Mouse (Mus musculus) liver, postnatal 0 days (tissue): Measurements from ENCODE around the gene Pcgf3. TPM values are rescaled to one million over a fixed set of nuclear protein-coding genes. Genes with fewer than 3 reads are reported as not detected.

Experiments
- ATAC-seq: fragments of 200-750 bp; cut with Nextera tagmentation; 2 replicates; pipeline ENCODE4 v1.8.0; 2017; ENCODE audit warnings: mild to moderate bottlenecking, moderate library complexity
- DNase-seq: peaks from one replicate; pipeline ENCODE4 v3.0.0-alpha.2; 2016
- H3K27ac ChIP-seq: fragments of 300-500 bp; sonication (generic); 2 replicates; pipeline ENCODE4 v1.5.1; 2014; ENCODE audit warnings: antibody characterized with exemption, moderate library complexity, mild to moderate bottlenecking, low read depth
- H3K27me3 ChIP-seq: fragments of 300-500 bp; sonication (generic); 2 replicates; pipeline ENCODE4 v1.6.1; 2014; ENCODE audit warnings: low read length, control low read depth, mixed read lengths; ENCODE audit not compliant: insufficient read depth
- H3K36me3 ChIP-seq: fragments of 300-500 bp; sonication (generic); replicated peaks from 2 replicates; pipeline ENCODE4 v1.6.1; 2014; ENCODE audit warnings: mild to moderate bottlenecking, control low read depth, low read length, moderate library complexity, mixed read lengths; ENCODE audit not compliant: insufficient read depth
- H3K4me1 ChIP-seq: fragments of 300-500 bp; sonication (generic); 2 replicates; pipeline ENCODE4 v1.6.1; 2014; ENCODE audit warnings: antibody characterized with exemption, mild to moderate bottlenecking, control low read depth; ENCODE audit not compliant: insufficient read depth
- H3K4me2 ChIP-seq: fragments of 300-500 bp; sonication (generic); 2 replicates; pipeline ENCODE4 v1.6.1; 2014; ENCODE audit warnings: low read depth, mild to moderate bottlenecking, low read length, moderate library complexity, mixed read lengths
- H3K4me3 ChIP-seq: fragments of 300-500 bp; sonication (generic); 2 replicates; pipeline ENCODE4 v1.5.1; 2014; ENCODE audit warnings: low read depth, low read length
- H3K9ac ChIP-seq: fragments of 300-500 bp; sonication (generic); replicated peaks from 2 replicates; pipeline ENCODE4 v1.6.1; 2014; ENCODE audit warnings: mild to moderate bottlenecking, moderate library complexity
- H3K9me3 ChIP-seq: fragments of 300-500 bp; sonication (generic); 2 replicates; pipeline ENCODE4 v1.6.1; 2016; ENCODE audit warnings: mild to moderate bottlenecking, control low read depth, low read length, mixed read lengths
- CTCF ChIP-seq: sonication (generic); IDR thresholded peaks from 2 replicates; pipeline ENCODE4 v1.5.1; 2016; ENCODE audit warnings: antibody characterized with exemption, low read depth
- EP300 ChIP-seq: IDR thresholded peaks from 2 replicates; pipeline ENCODE4 v1.6.1; 2016; ENCODE audit warnings: antibody characterized with exemption, low read depth, mild to moderate bottlenecking
- WGBS: fragments of 180-500 bp; shearing (Covaris S2); extraction: QIAGEN DNeasy Blood & Tissue Kit; methylation state at CpG from one replicate; pipeline ENCODE4 v1.1.7; 2014; ENCODE audit not compliant: insufficient replicate concordance; 5-methylcytosine and 5-hydroxymethylcytosine counted together
- polyA plus RNA-seq: library from polyadenylated mRNA; unstranded; fragments of >200 nt; fragmentation: Nextera tagmentation; extraction: Ambion mirVana; gene quantifications from 2 replicates; pipeline ENCODE4 v1.2.1, GENCODE M21; 2015

Gene Pcgf3
- polyA plus RNA-seq = 3.8 and 5.0 TPM in 2 replicates

DNA sequence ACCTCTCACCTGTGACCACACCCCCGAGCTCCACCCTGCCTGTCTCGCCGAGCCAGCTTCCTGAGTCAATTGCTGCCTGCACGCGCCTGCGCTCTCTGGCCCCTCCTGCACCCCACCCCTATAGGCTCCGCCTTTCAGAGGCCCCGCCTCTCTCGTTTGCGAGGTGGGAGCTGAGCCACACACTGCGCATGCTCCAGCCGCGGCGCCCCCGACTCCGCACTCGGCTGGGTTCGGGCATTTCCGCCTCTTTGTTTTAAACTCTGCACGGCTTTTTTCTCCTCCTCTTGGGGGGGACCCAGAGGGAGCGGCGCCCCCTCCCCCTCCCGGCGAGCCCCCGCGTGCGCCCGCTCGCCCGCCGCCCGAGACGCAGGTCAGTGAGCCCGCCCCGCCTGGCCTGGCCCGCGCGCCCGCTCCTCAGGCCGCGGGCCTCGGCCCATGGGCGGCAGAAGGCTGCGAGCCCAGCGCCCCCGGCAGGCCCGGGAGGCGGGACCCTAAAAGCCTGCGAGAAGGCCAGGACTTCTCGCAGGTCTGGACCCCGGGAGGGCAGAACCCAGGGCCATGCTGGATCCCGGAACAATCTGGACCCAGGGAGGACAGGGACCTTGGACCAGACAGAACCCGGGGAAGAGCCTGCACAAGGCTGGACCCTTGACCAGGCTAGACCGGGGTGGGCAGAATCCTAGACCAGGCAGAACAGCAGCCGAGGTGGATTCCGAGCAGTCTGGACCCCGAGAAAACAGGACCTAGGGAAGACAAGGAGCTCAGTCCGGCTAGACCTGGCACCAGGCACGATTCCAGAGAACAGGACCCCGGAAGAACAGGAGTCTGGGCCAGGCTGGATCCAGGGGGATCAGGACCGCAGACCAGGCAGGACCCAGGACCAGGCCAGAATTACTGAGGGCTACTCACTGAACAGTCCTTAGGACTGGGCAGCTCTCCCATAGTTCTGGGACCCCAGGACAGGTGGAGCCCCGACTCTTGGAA lies at the start of gene Pcgf3:
Pcgf3 (plus strand) TSS at position 151 of the 984 bp plus-strand sequence.
- under 1% methylated on average over 54 of the region's 62 CpGs for WGBS
- TF ChIP-seq CTCF (no peak), EP300 (no peak)
- Histone ChIP-seq H3K9ac (peak within 1 kb of the TSS; percentile 99), H3K4me3 (peak within 1 kb of the TSS; percentile 98), H3K27ac (peak within 1 kb of the TSS; percentile 89), H3K27me3 (no peaks in the 10 kb centered on the region), H3K9me3 (no peaks in the 10 kb centered on the region), H3K4me2 (peak within 1 kb of the TSS; percentile 78), H3K4me1 (peaks cover 47% of the 10 kb centered on the region), H3K36me3 (0 out of 2 replicates have a peak, but pooled peaks cover under 1% of the 10 kb centered on the region)
- DNase-seq (peak; percentile 99), ATAC-seq (peak; percentile 96)

DNA sequence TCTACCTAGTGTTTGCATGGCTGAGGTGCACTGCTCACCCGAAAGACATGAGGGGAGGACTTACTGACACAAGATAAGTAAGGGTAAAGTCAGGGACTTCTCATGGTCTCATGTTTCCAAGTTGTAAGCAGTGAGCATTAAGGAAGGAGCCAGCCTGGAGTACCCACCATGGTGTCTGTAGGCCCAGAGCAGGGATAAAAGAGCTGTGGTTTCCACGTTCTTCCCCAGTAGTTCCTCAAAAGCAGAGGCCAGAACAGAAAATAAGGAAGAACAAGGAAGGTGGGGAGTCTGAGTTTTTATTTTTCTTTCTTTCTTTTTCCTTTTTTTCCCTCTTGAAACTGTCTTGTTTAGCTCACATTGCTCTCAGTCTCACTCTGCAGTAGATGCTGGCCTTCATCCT lies 46.3 kb upstream of the Pcgf3 start:
- TF ChIP-seq CTCF = no peak
- no peak for TF ChIP-seq EP300
- Histone ChIP-seq H3K4me3 (no peak overlapping the region), H3K4me1 (no peaks in the 10 kb centered on the region), H3K36me3 (no peaks in the 10 kb centered on the region), H3K9ac (no peak overlapping the region), H3K9me3 (no peaks in the 10 kb centered on the region), H3K27me3 (no peaks in the 10 kb centered on the region), H3K27ac (no peak overlapping the region), H3K4me2 (no peak overlapping the region)
- DNase-seq (no peak), ATAC-seq (no peak)
- 63% methylated on average over 2 of the region's 2 CpGs for WGBS

DNA sequence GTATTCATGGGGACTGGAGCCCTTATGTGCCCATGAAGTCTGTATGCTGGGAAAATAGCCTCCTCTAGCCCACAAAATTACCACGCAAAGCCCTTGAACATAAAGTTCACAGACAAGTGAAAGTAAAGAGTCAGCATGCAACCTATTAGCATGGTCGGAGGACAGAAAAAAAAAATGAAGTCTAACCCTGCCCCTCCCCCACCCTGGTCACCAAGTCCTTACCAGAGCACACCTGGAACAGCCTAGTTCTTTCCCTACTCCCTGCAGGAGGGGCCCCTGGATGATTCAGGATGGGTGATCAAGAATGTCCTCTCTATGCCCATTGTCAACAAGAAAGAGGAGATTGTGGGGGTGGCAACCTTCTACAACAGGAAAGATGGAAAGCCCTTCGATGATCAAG lies 38.3 kb upstream of the Pcgf3 start:
- Histone ChIP-seq H3K9ac (no peak overlapping the region), H3K4me3 (no peak overlapping the region), H3K4me2 (no peak overlapping the region), H3K9me3 (no peaks in the 10 kb centered on the region), H3K36me3 (no peaks in the 10 kb centered on the region), H3K27ac (no peak overlapping the region), H3K4me1 (no peaks in the 10 kb centered on the region), H3K27me3 (no peaks in the 10 kb centered on the region)
- TF ChIP-seq EP300 (no peak), CTCF (no peak)
- no peak for ATAC-seq
- WGBS = 74% methylated on average over 3 of the region's 3 CpGs
- no peak for DNase-seq

DNA sequence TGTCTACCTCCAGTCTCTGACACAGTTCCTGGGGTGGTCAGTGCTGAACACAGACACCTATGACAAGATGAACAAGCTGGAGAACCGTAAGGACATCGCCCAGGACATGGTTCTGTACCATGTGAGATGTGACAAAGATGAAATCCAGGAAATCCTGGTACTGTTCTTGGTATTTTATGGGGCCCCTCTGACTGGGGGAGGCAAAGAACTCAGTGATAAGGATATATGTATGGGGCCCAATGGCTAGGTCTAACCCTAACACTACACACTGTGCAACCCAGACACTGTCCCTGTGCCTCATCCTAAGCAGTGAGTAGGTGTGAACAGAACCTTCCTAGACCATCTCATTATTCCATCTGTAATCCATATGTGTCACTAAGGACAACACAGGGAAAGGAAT lies 37.6 kb upstream of the Pcgf3 start:
- Histone ChIP-seq H3K9me3 (no peaks in the 10 kb centered on the region), H3K4me3 (no peak overlapping the region), H3K27me3 (no peaks in the 10 kb centered on the region), H3K9ac (no peak overlapping the region), H3K36me3 (no peaks in the 10 kb centered on the region), H3K27ac (no peak overlapping the region), H3K4me1 (no peaks in the 10 kb centered on the region), H3K4me2 (no peak overlapping the region)
- WGBS = 66% methylated on average over 2 of the region's 2 CpGs
- ATAC-seq (no peak), DNase-seq (no peak)
- TF ChIP-seq CTCF (no peak), EP300 (no peak)

DNA sequence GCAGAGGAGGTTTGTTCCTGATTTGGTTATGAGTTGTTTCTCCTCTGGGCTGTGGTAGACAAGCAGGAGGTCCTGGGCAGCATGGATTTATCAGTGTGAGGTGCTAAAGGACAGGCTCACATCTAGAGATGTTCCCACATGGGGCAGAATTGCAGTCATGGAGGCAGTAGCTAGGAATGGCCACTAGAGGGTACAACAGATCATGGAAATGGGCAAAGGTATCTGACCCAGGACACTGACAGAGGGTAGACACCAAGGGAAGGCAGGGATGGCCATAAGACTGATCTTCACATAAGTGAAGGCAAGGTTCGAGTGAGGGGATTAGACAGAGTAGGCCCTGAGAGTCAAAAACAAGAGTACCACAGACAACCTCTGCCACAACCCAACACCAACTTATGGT lies 33.8 kb upstream of the Pcgf3 start:
- no peaks in the 10 kb centered on the region for H3K9me3 ChIP-seq
- DNase-seq = peak; percentile 49
- H3K4me1 ChIP-seq = no peaks in the 10 kb centered on the region
- H3K27me3 ChIP-seq = no peaks in the 10 kb centered on the region
- H3K27ac ChIP-seq = no peak overlapping the region
- 41% methylated on average over 1 of the region's 1 CpGs for WGBS
- H3K9ac ChIP-seq = no peak overlapping the region
- H3K36me3 ChIP-seq = peaks cover 18% of the 10 kb centered on the region
- no peak overlapping the region for H3K4me3 ChIP-seq
- no peak overlapping the region for H3K4me2 ChIP-seq
- peak; percentile 61 for ATAC-seq
- TF ChIP-seq CTCF (peak; percentile 93), EP300 (no peak)

DNA sequence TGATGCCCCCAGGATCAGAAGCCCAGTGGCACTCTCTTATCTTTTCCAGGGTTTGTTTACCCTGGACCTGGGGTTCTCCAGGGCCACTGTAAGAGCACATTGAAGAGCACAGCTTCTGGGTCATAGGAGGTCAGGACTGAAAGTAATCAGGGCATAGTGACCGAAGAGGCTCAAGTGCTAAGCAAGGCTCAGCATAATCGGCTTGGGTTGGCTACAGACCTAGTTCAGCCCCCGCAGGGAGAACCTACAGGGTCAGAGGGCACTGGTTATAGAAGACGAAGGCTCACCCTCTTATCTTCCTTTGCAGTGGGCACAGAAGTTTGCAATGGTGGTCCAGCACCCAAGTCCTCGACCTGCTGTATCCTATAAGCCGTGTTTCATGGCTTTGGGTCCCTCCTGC lies 29.8 kb upstream of the Pcgf3 start:
- DNase-seq = no peak
- TF ChIP-seq CTCF (no peak), EP300 (no peak)

More for the DNA sequence above, 29.8 kb upstream of the Pcgf3 start:
- WGBS = 70% methylated on average over 6 of the region's 6 CpGs
- Histone ChIP-seq H3K27me3 (no peaks in the 10 kb centered on the region), H3K36me3 (peaks cover 21% of the 10 kb centered on the region), H3K4me3 (no peak overlapping the region), H3K9me3 (no peaks in the 10 kb centered on the region), H3K27ac (no peak overlapping the region), H3K9ac (no peak overlapping the region), H3K4me1 (peaks cover 15% of the 10 kb centered on the region), H3K4me2 (no peak overlapping the region)
- ATAC-seq = no peak
